In genomic region chr1:119492097-119492496, GRCm38 (mm10) we compare ENCODE assay signal across 8 mouse cellular contexts. TPM values are rescaled to one million over a fixed set of nuclear protein-coding genes. Genes with fewer than 3 reads are reported as not detected.
A peak's percentile ranks its signal among the peaks of the same experiment; 100 is the strongest.
DNase-seq lines count a peak whose midpoint lies in the region; ATAC-seq and TF ChIP-seq lines count a peak whose summit lies in the region.
"Had no signal": no experiment of that assay in that cellular context is flagged by ENCODE, and none has a peak within 500 bp of the region (broad histone marks: within the 10 kb centered on the region; RNA-seq: fewer than 3 reads in every experiment).

No protein-coding gene starts in this region.

- peak; percentile 92 to 95 for DNase-seq in adrenal gland, adult (ENCODE audit: inconsistent age in 2 of 2, low spot score in 1 of 2)
- peak; percentile 83 for DNase-seq in heart, adult 2 months
- peak; percentile 80 for DNase-seq in lung, postnatal 25 days (ENCODE audit: low spot score)
- DNase-seq in testis, postnatal 10 days (ENCODE audit: low spot score): peak; percentile 88

- peak overlapping the region; percentile 9 for H3K9ac ChIP-seq in heart, adult 2 months (ENCODE audit: low read depth, low read length)
- H3K9ac ChIP-seq in kidney, embryonic 16.5 days (replicated peaks; ENCODE audit: low read length): 0 out of 2 replicates have a peak overlapping the region, but pooled peaks have one; percentile 14
- no peak overlapping the region for H3K9ac ChIP-seq in forebrain, embryonic 12.5 days
- H3K9ac ChIP-seq: embryonic facial prominence, embryonic 12.5 days had no signal

- no peaks in the 10 kb centered on the region for H3K27me3 ChIP-seq in E14TG2a.4 (ENCODE audit: insufficient read depth, low read length)
- H3K27me3 ChIP-seq in heart, adult 2 months (ENCODE audit: control insufficient read depth, insufficient read depth, low read length): no peaks in the 10 kb centered on the region
- no peaks in the 10 kb centered on the region for H3K27me3 ChIP-seq in kidney, embryonic 16.5 days (ENCODE audit: insufficient read depth, low read length)
- H3K27me3 ChIP-seq in forebrain, embryonic 12.5 days: no peaks in the 10 kb centered on the region
- H3K27me3 ChIP-seq: embryonic facial prominence, embryonic 12.5 days had no signal

- peak overlapping the region; percentile 36 for H3K4me2 ChIP-seq in kidney, embryonic 16.5 days (replicated peaks; ENCODE audit: low read depth, low read length)
- no peak overlapping the region for H3K4me2 ChIP-seq in forebrain, embryonic 12.5 days
- H3K4me2 ChIP-seq: embryonic facial prominence, embryonic 12.5 days had no signal

- no peak for TF ChIP-seq EP300 in heart, adult 2 months (IDR thresholded peaks at IDR 0.05; ENCODE audit: insufficient read depth, low read depth, low read length)

- no peaks in the 10 kb centered on the region for H3K36me3 ChIP-seq in E14TG2a.4 (ENCODE audit: insufficient read depth, low read length)
- peaks cover 2% of the 10 kb centered on the region; the same call in 1 of the 2 replicates for H3K36me3 ChIP-seq in heart, adult 2 months (ENCODE audit: control insufficient read depth, insufficient read depth, low read length)
- H3K36me3 ChIP-seq in kidney, embryonic 16.5 days (ENCODE audit: insufficient read depth, low read length): no peaks in the 10 kb centered on the region
- no peaks in the 10 kb centered on the region for H3K36me3 ChIP-seq in forebrain, embryonic 12.5 days (replicated peaks)
- H3K36me3 ChIP-seq: embryonic facial prominence, embryonic 12.5 days had no signal

- peak; percentile 91 for ATAC-seq in kidney, embryonic 16.5 days (ENCODE audit: low FRiP score, low TSS enrichment)
- ATAC-seq in forebrain, embryonic 12.5 days (ENCODE audit: low FRiP score): no peak

- TF ChIP-seq POLR2A in heart, adult 2 months (IDR thresholded peaks at IDR 0.05; ENCODE audit: insufficient read depth, low read depth, low read length): no peak

- H3K79me2 ChIP-seq in heart, adult 2 months (replicated peaks; ENCODE audit: control insufficient read depth, insufficient read depth, low read length): peaks cover 2% of the 10 kb centered on the region

- no peaks in the 10 kb centered on the region for H3K9me3 ChIP-seq in E14TG2a.4 (ENCODE audit: low read length)
- H3K9me3 ChIP-seq in kidney, embryonic 16.5 days (ENCODE audit: low read length): no peaks in the 10 kb centered on the region
- no peaks in the 10 kb centered on the region for H3K9me3 ChIP-seq in forebrain, embryonic 12.5 days
- H3K9me3 ChIP-seq: embryonic facial prominence, embryonic 12.5 days had no signal

- H3K4me1 ChIP-seq in E14TG2a.4 (replicated peaks; ENCODE audit: low read depth, low read length): peaks cover 74% of the 10 kb centered on the region
- H3K4me1 ChIP-seq in heart, adult 2 months (ENCODE audit: control insufficient read depth, insufficient read depth, low read length): peaks cover 22% of the 10 kb centered on the region
- H3K4me1 ChIP-seq in kidney, embryonic 16.5 days (ENCODE audit: insufficient read depth, low read length): peaks cover 52% of the 10 kb centered on the region
- H3K4me1 ChIP-seq in forebrain, embryonic 12.5 days: peaks cover 14% of the 10 kb centered on the region

- peak overlapping the region; percentile 11 for H3K4me3 ChIP-seq in E14TG2a.4 (replicated peaks; ENCODE audit: low read length)
- 0 out of 2 replicates have a peak overlapping the region, but pooled peaks have one; percentile 9 for H3K4me3 ChIP-seq in heart, adult 2 months
- no peak overlapping the region for H3K4me3 ChIP-seq in kidney, embryonic 16.5 days (ENCODE audit: low read length)
- no peak overlapping the region for H3K4me3 ChIP-seq in forebrain, embryonic 12.5 days (replicated peaks)
- H3K4me3 ChIP-seq: embryonic facial prominence, embryonic 12.5 days had no signal

- intact Hi-C loops in heart, adult 2 months (cut with DNase I): loop anchor here (2.0 to 5.0 kb wide), 2 partner anchors 17 to 35 kb away; partner anchors contain the start of gene Tmem185b

- no peak for TF ChIP-seq CTCF in E14TG2a.4 (conservative IDR thresholded peaks at IDR 0.05; ENCODE audit: low read length)
- no peak for TF ChIP-seq CTCF in heart, adult 2 months (IDR thresholded peaks at IDR 0.05)

- H3K27ac ChIP-seq in heart, adult 2 months: peak overlapping the region; percentile 56
- H3K27ac ChIP-seq in kidney, embryonic 16.5 days (ENCODE audit: low read length): peak overlapping the region; percentile 86
- no peak overlapping the region for H3K27ac ChIP-seq in forebrain, embryonic 12.5 days
- H3K27ac ChIP-seq: embryonic facial prominence, embryonic 12.5 days had no signal

- 2% methylated on average over 11 of the region's 11 CpGs for WGBS in heart, adult 2 months
- 26% methylated on average over 11 of the region's 11 CpGs for WGBS in kidney, embryonic 16.5 days
- WGBS in forebrain, embryonic 12.5 days: 67% methylated on average over 11 of the region's 11 CpGs

RNA-seq across cellular contexts. Expression of gene Ralb, which starts 12.5 kb away (rescaled TPM):
- 10 to 100 TPM; 26.9 to 30.1 TPM for total RNA-seq in heart, adult 2 months (2021)
- polyA plus RNA-seq in heart, adult 2 months (2012; rRNA removed): 23.1 and 29.1 TPM in 2 replicates
- 167 and 174 TPM in 2 replicates for polyA plus RNA-seq in kidney, embryonic 16.5 days (2015; fragmentation: Nextera tagmentation; extraction: Ambion mirVana)
- polyA plus RNA-seq in forebrain, embryonic 12.5 days (2016; fragmentation: Nextera tagmentation; extraction: Ambion mirVana): 65.7 and 67.3 TPM in 2 replicates

RNA-seq across cellular contexts. Expression of gene Tmem185b, which starts 33.9 kb away (rescaled TPM):
- total RNA-seq in heart, adult 2 months (2021): 10 to 100 TPM; 14.8 to 15.8 TPM
- polyA plus RNA-seq in heart, adult 2 months (2012; rRNA removed): 14.2 and 15.1 TPM in 2 replicates
- polyA plus RNA-seq in kidney, embryonic 16.5 days (2015; fragmentation: Nextera tagmentation; extraction: Ambion mirVana): 32.9 and 33.1 TPM in 2 replicates
- 19.2 and 19.7 TPM in 2 replicates for polyA plus RNA-seq in forebrain, embryonic 12.5 days (2016; fragmentation: Nextera tagmentation; extraction: Ambion mirVana)

Comparison
In these comparisons a context has a peak if more than half of its experiments do, and no peak if none do; other contexts are left out.
1. H3K4me3 ChIP-seq: peak in E14TG2a.4 (single experiment) and heart, adult 2 months (single experiment); none in kidney, embryonic 16.5 days (single experiment) and forebrain, embryonic 12.5 days (single experiment).
2. Peak in every context shown above with its lines, with median percentiles within 50 percentile points of each other: DNase-seq.